Mouse (Mus musculus) kidney, postnatal 10 days (tissue): ENCODE data around the gene Ndufv1.
"Not testable (repeated sequence)": the region's sequence is repeated elsewhere in the genome, so short reads cannot be mapped to it uniquely, and the experiment has no call there.

Experiments
- DNase-seq: peaks from one replicate; pipeline ENCODE4 v3.0.0; 2021; ENCODE audit warnings: mixed read lengths

Ndufv1 gene

DNA sequence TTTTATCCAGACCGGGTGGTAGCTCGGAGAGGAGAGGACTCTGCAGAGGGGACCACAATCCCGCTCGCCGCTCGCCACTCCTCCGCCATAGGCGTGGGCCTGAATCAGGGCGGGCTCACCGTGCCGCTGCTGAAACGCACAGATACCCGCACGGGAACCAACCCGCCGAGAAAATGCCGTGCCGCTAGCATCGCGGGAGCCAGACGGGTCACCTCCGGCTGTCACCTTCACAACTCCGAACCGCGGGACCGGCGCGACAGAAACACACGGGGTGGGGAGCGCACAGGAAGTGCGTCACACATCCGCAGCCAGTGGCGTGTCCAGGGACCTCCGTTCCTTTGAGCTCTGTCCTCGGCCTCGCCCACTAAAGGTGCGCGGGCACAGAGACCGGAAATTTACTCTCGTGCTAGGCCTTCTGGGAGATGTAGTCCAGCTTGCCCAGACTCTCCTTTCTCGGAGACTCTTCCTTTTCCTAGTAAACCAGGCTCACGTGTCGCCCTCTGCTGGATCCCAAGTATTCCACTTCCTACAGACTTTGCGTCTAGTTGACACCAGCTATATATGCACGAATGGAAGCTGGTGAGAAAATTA is at the start of gene Ndufv1:
TSS of gene Ndufv1 (minus strand) at position 375 of the 591 bp plus-strand sequence.
- peak; percentile 98 for DNase-seq

GRCm38 (mm10) chr19:4060899-4061465 is 48.4 kb upstream of the Ndufv1 start:
- no peak for DNase-seq

- DNase-seq, result not testable (repeated sequence)
These were observed 47.7 kb upstream of the Ndufv1 start for GRCm38 (mm10) chr19:4060044-4060898.

DNA sequence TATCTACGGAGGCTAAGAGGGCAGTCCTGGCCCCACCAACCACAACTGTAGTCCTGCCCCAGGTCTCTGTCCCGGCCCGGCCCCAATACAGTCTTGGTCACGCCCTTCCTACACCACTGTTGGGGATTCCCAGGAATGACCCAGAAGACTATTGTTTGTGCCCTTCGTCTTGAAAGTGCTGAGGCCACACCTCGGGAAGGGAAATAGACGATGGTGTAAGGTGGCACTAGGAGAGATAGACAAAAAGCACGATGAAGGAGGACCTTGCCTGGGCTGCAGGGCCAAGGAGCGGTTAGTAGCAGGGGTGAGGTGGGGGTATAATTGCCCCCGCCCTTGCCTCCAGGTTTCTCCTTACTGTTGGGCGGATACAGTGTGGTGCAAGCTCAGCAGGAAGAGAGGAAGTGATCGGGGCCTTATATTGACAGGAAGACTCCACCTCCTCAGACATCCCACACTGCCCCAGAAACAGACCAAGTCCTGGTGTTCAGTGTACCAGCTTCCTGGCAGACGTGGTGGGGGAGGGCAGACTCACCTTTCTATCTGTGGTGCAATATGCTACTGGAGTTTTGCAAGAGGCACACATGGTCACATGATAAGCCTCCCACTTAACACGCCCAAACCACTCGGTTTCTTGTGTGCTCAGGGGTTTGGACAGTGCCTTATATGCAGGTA is 46.6 kb upstream of the Ndufv1 start, which contains the start of gene Gstp3:
TSS of gene Gstp3 (minus strand) at position 501 of the 672 bp plus-strand sequence.
- DNase-seq, result no peak

- DNase-seq, result no peak
These were observed 46.0 kb upstream of the Ndufv1 start for GRCm38 (mm10) chr19:4058581-4058980.

DNA sequence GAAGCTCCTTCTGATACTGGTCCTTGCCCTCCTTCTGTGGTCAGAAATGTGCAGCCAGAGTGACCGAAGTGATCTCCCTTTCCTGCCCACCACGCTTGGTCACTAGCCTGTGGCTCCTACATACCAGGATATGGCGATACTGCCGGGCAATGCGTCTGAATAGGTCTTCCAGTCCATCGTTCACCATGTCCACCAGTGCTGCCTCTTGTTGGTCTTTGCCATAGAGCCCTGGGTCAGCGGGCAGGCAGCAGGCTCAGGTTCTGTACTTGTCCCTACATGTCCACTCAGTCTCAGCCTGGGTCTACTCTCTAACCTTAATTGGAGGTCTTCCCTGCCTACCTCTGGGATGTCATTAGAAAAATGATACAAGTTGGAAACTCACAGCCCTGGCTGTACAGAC is 45.4 kb upstream of the Ndufv1 start:
- no peak for DNase-seq

GRCm38 (mm10) chr19:4057389-4057788 is 44.8 kb upstream of the Ndufv1 start:
- no peak for DNase-seq

GRCm38 (mm10) chr19:4056727-4057126 is 44.1 kb upstream of the Ndufv1 start:
- no peak for DNase-seq

DNA sequence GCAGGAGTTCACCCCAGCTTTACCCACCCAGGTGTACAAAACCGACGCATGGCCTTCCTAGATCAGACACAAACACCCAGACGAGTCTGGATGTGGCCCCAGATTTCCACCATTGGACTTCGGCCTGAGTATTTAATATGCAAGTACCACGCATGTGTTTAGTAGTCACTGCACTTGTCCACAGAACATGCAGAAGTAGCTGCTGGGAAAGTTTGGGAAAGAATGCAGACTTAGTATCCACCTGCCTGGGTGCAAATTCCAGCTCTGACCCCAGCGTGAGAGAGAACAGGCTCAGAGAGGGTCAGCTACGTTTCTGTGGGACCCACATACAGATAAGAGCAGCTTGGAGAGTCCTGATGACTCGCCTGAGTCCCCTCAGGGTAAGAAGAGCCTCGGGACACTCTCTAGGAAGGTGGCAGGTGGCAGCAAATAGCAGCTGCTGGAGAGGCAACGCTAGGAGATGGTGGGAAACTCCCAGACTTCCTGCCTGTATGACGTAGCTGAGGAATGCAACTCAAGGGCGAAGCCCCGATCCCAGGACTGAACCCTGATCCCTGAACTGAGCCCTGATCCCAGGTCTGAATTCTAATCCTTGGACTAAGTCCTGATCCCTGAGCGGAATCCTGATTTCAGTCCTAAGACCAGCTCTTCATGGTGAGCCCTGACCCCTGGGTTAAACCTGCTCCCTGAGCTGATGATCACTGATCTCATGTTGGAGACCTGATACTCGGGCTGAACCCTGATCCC is 43.5 kb upstream of the Ndufv1 start:
- no peak for DNase-seq

DNA sequence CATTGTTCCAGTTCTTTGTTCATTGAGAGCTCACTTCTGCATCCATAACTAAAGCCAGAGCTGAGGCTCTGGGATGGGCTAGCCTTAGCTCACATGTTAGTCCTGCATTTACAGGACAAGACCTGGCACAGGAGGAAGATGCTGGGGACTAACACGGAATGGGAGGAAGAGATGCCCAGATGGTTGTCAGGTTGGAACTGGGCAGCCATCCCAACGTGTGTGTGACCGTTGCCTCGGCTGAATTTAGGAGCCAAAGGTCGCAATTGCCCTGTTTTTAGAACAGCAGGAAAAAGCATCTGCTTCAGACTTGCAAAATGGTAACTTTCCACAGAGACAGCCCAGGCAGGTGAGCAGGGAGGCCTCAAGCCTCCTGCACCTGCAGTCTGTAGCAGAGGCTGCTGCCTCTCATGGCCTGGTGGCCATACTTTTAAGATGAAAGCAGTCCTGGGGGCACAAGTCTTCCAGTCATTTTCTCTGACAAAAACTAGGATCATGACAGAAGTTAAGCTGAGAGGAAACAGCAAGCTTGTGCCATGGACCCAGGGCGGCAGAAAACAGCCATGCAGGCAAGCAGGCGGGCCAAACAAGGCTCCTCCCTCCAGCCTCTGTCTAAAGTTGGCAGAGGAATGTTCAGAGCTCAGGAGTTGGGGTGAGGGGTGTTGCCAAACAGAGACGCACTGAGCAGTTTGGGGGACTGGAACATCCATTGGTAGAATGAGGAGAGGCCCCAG is 42.8 kb upstream of the Ndufv1 start:
- peak; percentile 39 for DNase-seq

GRCm38 (mm10) chr19:4054613-4055012 is 42.0 kb upstream of the Ndufv1 start:
- no peak for DNase-seq

DNA sequence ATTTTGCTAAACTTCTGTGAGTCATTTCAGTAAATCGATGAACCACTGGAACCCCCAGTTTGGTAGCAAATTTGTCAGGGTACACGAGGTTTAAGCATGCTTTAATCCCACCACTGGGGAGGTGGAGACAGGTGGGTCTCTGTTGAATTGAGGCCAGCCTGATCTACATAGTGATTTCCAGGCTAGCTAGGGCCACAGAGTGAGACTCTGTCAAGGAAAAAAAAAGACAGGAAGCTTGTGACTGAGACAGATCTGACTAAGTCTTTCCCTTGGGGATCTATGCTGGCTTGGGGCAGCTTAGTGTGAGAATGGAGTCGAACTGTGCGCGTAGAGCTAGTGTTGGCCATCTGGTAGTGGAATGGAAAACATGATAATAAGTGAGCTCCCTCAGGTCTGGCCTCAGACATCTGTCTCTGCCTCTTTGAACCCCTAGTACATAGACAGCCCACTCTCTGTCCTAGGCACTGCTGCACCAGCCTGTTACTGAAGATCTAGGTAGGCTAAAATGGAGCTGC is 40.0 kb upstream of the Ndufv1 start:
- DNase-seq, result no peak

- peak; percentile 88 for DNase-seq
These were observed 39.3 kb upstream of the Ndufv1 start for GRCm38 (mm10) chr19:4051741-4052515.

DNA sequence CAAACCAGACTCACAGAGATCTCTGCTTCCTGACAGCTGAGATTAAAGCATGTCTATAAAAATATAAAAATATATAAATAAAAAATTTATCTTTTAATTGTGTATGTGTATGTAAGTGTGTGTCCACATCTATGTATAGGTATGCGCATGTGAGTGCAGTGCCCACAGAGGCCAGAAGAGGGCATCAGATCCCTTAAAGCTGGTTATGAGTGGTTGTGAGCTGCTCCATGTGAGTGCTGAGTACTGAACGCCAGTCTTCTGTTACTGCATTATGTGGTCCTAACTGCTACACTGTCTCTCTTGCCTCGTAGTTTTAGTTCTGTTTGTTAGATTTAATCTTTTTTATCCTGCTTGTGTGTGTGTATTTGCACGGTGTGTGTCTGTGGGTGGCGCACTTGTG is 38.4 kb upstream of the Ndufv1 start:
- DNase-seq, result no peak

DNA sequence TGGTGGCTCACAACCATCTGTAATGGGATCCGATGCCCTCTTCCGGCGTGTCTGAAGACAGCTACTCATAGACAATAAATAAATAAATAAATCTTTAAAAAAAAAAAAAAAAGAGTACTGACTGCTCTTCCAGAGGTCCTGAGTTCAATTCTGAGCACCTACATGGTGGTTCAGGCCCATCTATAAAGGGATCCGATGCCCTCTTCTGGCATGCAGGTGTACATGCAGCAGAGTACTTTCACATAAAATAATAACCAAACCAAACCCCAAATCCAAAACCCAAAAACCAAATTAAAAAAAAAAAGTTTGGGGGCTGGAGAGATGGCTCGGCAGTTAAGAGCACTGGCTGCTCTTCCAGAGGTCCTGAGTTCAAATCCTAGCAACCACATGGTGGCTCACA is 36.5 kb upstream of the Ndufv1 start:
- DNase-seq, result not testable (repeated sequence)

- peak; percentile 92 for DNase-seq
These were observed 35.3 kb upstream of the Ndufv1 start for GRCm38 (mm10) chr19:4047859-4048258.

- DNase-seq, result no peak
These were observed 34.3 kb upstream of the Ndufv1 start for GRCm38 (mm10) chr19:4046866-4047254.

DNA sequence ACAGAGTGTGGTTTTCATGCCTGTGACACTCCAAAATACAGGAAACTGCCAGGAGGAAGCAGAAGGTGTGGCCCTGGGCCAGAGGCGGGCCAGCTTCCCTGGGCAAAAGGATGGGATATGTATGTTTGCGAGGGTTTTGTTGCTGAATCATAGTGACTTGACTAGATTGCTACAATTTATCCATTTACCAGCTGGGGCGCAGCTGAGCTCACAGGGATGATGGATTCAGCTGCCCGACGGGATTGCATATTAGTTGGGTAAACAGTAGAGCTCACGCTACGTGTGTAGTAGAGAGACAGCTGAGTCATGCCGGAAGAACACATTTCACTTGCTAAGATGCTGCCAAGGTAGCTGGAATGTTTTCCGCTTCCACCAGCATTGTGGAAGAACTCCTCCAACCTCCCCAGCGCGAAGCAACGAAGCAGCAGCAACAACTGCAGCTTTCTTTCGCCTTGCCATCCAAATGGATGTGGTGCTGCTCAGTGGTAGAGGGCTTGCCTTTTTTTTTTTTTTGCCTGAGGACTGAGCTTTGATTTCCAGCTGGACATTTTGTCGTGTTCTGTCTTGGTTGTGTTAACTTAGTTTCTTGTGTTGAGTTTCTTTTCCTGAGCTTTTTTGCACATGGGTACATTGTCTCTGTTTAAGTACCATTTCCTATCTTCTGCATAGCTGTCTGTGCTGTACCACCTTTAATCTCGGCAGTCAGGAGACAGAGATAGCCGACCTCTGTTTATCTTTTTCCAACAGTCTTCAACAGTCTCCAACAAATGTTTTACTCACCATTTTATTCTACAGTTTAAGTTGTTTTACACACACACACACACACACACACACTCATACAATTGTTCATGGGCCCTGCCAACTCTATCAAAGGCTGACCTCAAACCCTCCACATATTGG is 33.6 kb upstream of the Ndufv1 start, which contains the start of gene Gstp2:
TSS of gene Gstp2 (minus strand) at position 58 of the 900 bp plus-strand sequence.
- peak; percentile 85 for DNase-seq

- DNase-seq, result not testable (repeated sequence)
These were observed 31.5 kb upstream of the Ndufv1 start for GRCm38 (mm10) chr19:4044109-4044508.

DNA sequence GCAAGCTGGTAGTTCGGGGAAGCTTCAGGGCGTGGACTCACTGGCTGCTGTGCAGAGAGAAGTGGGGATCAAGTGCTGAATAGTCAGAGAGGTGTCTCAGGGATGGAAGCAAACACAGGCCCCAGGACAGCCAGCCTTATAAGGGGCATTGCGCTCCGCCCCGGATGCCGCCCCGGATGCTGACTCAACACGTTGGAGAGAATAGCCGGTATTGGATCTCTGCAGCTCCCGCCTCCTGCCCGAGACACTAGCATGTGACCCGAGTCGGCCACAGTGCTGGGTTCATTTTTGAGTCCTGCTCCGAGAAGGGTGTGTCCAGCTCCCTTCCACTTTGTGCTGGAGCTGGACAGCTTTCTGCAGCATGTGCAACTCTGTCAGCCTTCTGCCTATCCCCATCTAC is 29.5 kb upstream of the Ndufv1 start:
- DNase-seq, result peak; percentile 38
